In the genomic region with DNA sequence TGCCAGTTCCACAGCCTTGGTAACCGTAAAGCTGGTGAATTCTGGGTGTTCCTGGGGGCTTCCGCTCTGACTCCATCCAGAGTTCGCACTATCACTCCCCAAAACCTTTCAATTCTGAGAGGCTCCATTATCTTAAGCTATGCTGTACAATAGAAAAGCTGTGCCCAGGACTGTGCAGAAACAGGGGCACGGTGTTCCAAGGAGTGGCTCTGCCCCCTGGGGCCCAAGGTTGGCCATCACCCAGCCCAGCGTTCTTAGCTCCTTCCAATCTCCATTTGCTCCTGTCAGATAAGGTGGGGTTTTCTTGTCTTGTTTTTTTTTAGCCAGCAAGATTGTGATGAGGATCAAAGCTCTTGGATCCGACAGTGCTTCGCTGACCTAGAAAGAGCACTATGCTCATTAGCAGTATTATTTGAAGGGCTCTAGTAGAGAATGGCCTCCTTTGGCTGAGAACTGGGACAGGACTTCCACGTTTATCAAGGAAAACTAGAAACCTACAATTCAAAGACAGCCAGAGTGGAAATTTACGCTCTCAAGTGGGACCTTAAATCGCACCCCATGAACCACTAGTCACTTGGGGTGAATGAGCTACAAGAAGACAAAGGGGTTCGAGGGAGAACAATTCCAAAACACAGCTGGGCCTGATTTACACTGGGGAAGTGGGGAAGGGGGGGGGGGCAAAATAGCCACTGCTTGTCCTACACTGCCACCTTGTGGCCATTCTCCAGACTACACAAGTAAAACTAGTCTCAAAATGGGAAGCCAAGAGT, we compare ENCODE assay signal across 10 mouse cellular contexts. TPM values are rescaled to one million over a fixed set of nuclear protein-coding genes. Genes with fewer than 3 reads are reported as not detected.
A peak's percentile ranks its signal among the peaks of the same experiment; 100 is the strongest.
DNase-seq lines count a peak whose midpoint lies in the region; ATAC-seq and TF ChIP-seq lines count a peak whose summit lies in the region.
"Had no signal": no experiment of that assay in that cellular context is flagged by ENCODE, and none has a peak within 500 bp of the region (broad histone marks: within the 10 kb centered on the region; RNA-seq: fewer than 3 reads in every experiment).

No protein-coding gene starts in this region.

- H3K4me3 ChIP-seq in kidney, adult 2 months (ENCODE audit: insufficient read depth, low read depth, low read length), result no peak overlapping the region
- no peak overlapping the region for H3K4me3 ChIP-seq in kidney, embryonic 15.5 days (replicated peaks)
- no peak overlapping the region for H3K4me3 ChIP-seq in ES-E14 (ENCODE audit: insufficient read depth in 1 of 2, low read depth in 1 of 2, low read length in 2 of 2, poor library complexity in 1 of 2, severe bottlenecking in 1 of 2)
- no peak overlapping the region for H3K4me3 ChIP-seq in midbrain, embryonic 13.5 days (replicated peaks)
- H3K4me3 ChIP-seq: embryonic facial prominence, embryonic 12.5 days; lung, embryonic 15.5 days had no signal

- ATAC-seq in kidney, embryonic 15.5 days (replicated peaks; ENCODE audit: low FRiP score), result no peak; the same call in 1 of the 2 replicates
- ATAC-seq in midbrain, embryonic 13.5 days, result peak; percentile 57
- no peak for ATAC-seq in erythroblast, adult 5-6 weeks (replicated peaks; ENCODE audit: low FRiP score, poor library complexity, severe bottlenecking)

- in situ Hi-C loops in ES-E14 (cut with MboI; ENCODE audit: low sequenced_read_pairs in 2 of 2, unreplicated experiment in 2 of 2), result loop anchor here in 1 of 2 experiments (10.0 kb wide), 1 partner anchor 499 kb away; no protein-coding TSS in a partner anchor

- no peak overlapping the region for H3K4me2 ChIP-seq in kidney, embryonic 15.5 days
- H3K4me2 ChIP-seq in midbrain, embryonic 13.5 days (replicated peaks), result no peak overlapping the region
- H3K4me2 ChIP-seq: embryonic facial prominence, embryonic 12.5 days; lung, embryonic 15.5 days had no signal

- H3K9ac ChIP-seq in kidney, embryonic 15.5 days, result no peak overlapping the region
- no peak overlapping the region for H3K9ac ChIP-seq in ES-E14 (ENCODE audit: insufficient read depth, low read depth, low read length, poor library complexity, severe bottlenecking)
- no peak overlapping the region for H3K9ac ChIP-seq in midbrain, embryonic 13.5 days (replicated peaks)
- H3K9ac ChIP-seq: embryonic facial prominence, embryonic 12.5 days; lung, embryonic 15.5 days had no signal

- no peaks in the 10 kb centered on the region for H3K4me1 ChIP-seq in kidney, adult 2 months (ENCODE audit: control insufficient read depth, insufficient read depth, low read length)
- H3K4me1 ChIP-seq in kidney, embryonic 15.5 days, result no peaks in the 10 kb centered on the region
- H3K4me1 ChIP-seq in ES-E14 (ENCODE audit: control insufficient read depth in 2 of 2, insufficient read depth in 2 of 2, low read length in 2 of 2, poor library complexity in 1 of 2), result peaks cover 0 to 6% of the 10 kb centered on the region in 2 experiments; a peak in 1 of 4 replicates
- peaks cover 3% of the 10 kb centered on the region; the same call in 1 of the 2 replicates for H3K4me1 ChIP-seq in midbrain, embryonic 13.5 days (replicated peaks)
- H3K4me1 ChIP-seq: embryonic facial prominence, embryonic 12.5 days; lung, embryonic 15.5 days had no signal

- TF ChIP-seq POLR2A in kidney, adult 2 months (IDR thresholded peaks at IDR 0.05; ENCODE audit: low read depth, low read length), result no peak

- no peaks in the 10 kb centered on the region for H3K9me3 ChIP-seq in kidney, embryonic 15.5 days (replicated peaks)
- no peaks in the 10 kb centered on the region for H3K9me3 ChIP-seq in ES-E14 (ENCODE audit: control insufficient read depth, insufficient read depth, low read depth, low read length)
- H3K9me3 ChIP-seq in midbrain, embryonic 13.5 days, result no peaks in the 10 kb centered on the region
- H3K9me3 ChIP-seq: embryonic facial prominence, embryonic 12.5 days; lung, embryonic 15.5 days had no signal

- no peaks in the 10 kb centered on the region for H3K27me3 ChIP-seq in kidney, adult 2 months (replicated peaks; ENCODE audit: control insufficient read depth, insufficient read depth, low read length)
- no peaks in the 10 kb centered on the region for H3K27me3 ChIP-seq in kidney, embryonic 15.5 days
- no peaks in the 10 kb centered on the region for H3K27me3 ChIP-seq in midbrain, embryonic 13.5 days
- H3K27me3 ChIP-seq: embryonic facial prominence, embryonic 12.5 days; lung, embryonic 15.5 days had no signal

- peak; percentile 58 for TF ChIP-seq CTCF in kidney, adult 2 months (conservative IDR thresholded peaks at IDR 0.05; ENCODE audit: insufficient read depth, insufficient read length, low read depth, low read length)

- H3K36me3 ChIP-seq in kidney, adult 2 months (ENCODE audit: control insufficient read depth, insufficient read depth, low read length), result no peaks in the 10 kb centered on the region
- H3K36me3 ChIP-seq in kidney, embryonic 15.5 days, result no peaks in the 10 kb centered on the region
- no peaks in the 10 kb centered on the region for H3K36me3 ChIP-seq in ES-E14 (ENCODE audit: control insufficient read depth, insufficient read depth, low read length, poor library complexity, severe bottlenecking)
- H3K36me3 ChIP-seq in midbrain, embryonic 13.5 days, result no peaks in the 10 kb centered on the region
- H3K36me3 ChIP-seq: embryonic facial prominence, embryonic 12.5 days; lung, embryonic 15.5 days had no signal

- 52% methylated on average over 11 of the region's 11 CpGs for WGBS in kidney, adult 2 months
- 45% methylated on average over 11 of the region's 11 CpGs for WGBS in kidney, embryonic 15.5 days
- WGBS in midbrain, embryonic 13.5 days, result 48% methylated on average over 11 of the region's 11 CpGs

- no peak overlapping the region for H3K27ac ChIP-seq in kidney, adult 2 months (ENCODE audit: insufficient read depth, low read depth, low read length)
- H3K27ac ChIP-seq in kidney, embryonic 15.5 days, result no peak overlapping the region
- H3K27ac ChIP-seq in ES-E14 (ENCODE audit: insufficient read depth, low read depth, low read length, poor library complexity, severe bottlenecking), result no peak overlapping the region
- H3K27ac ChIP-seq in midbrain, embryonic 13.5 days, result no peak overlapping the region
- H3K27ac ChIP-seq: embryonic facial prominence, embryonic 12.5 days; lung, embryonic 15.5 days had no signal

- peak; percentile 48 for DNase-seq in kidney, adult 2 months
- peak; percentile 49 for DNase-seq in ES-E14 (ENCODE audit: low read depth, low spot score)
- peak; percentile 53 for DNase-seq in cerebellum, adult 9-10 months
- DNase-seq in heart, adult 8-10 months (ENCODE audit: low spot score), result peak; percentile 68
- DNase-seq in layer of hippocampus, postnatal 14 days (ENCODE audit: low spot score in 2 of 2), result peak; percentile 55 to 73

TF ChIP-seq in ES-E14, 5 proteins besides CTCF, POLR2A, EP300 and RAD21:
- TF ChIP-seq ZC3H11A (IDR thresholded peaks at IDR 0.05; ENCODE audit: borderline replicate concordance, low read depth, low read length) (peak; percentile 69; the same call in 1 of the 2 replicates), ZNF384 (IDR thresholded peaks at IDR 0.05; ENCODE audit: low read depth, low read length) (no peak)

RNA-seq across cellular contexts. Expression of a gene that starts 21.2 kb away (rescaled TPM):
- not detected in 2 replicates for polyA plus RNA-seq in kidney, adult 2 months (2012; rRNA removed)
- not detected in 2 replicates for polyA plus RNA-seq in kidney, embryonic 15.5 days (2015; fragmentation: Nextera tagmentation; extraction: Ambion mirVana)
- 0.18 TPM in 1 of 2 replicates, not detected in the other for total RNA-seq in ES-E14 (2012; rRNA removed)
- total RNA-seq in heart, adult 8-10 months (2022), result not detected
- total RNA-seq in layer of hippocampus, postnatal 14 days (2021), result under 1 TPM; 0.36 to 0.65 TPM
- not detected in 2 replicates for polyA plus RNA-seq in midbrain, embryonic 13.5 days (2015; fragmentation: Nextera tagmentation; extraction: Ambion mirVana)
- not detected in 2 replicates for total RNA-seq in erythroblast, adult 5-6 weeks (2015; ENCODE audit: low replicate concordance)
- not detected in 2 replicates for total RNA-seq in erythroblast, adult 5-6 weeks (2017; ENCODE audit: low replicate concordance)
- polyA plus RNA-seq: lung, embryonic 15.5 days had no signal

RNA-seq across cellular contexts. Expression of a gene that starts 34.9 kb away (rescaled TPM):
- polyA plus RNA-seq in kidney, adult 2 months (2012; rRNA removed), result not detected in 2 replicates
- polyA plus RNA-seq in kidney, embryonic 15.5 days (2015; fragmentation: Nextera tagmentation; extraction: Ambion mirVana), result not detected in 2 replicates
- total RNA-seq in ES-E14 (2012; rRNA removed), result not detected in 2 replicates
- total RNA-seq in heart, adult 8-10 months (2022), result not detected
- not detected for total RNA-seq in layer of hippocampus, postnatal 14 days (2021)
- polyA plus RNA-seq in midbrain, embryonic 13.5 days (2015; fragmentation: Nextera tagmentation; extraction: Ambion mirVana), result not detected in 2 replicates
- total RNA-seq in erythroblast, adult 5-6 weeks (2015; ENCODE audit: low replicate concordance), result not detected in 2 replicates
- not detected in 2 replicates for total RNA-seq in erythroblast, adult 5-6 weeks (2017; ENCODE audit: low replicate concordance)
- polyA plus RNA-seq: embryonic facial prominence, embryonic 12.5 days; lung, embryonic 15.5 days had no signal

RNA-seq across cellular contexts. Expression of a gene that starts 35.3 kb away (rescaled TPM):
- polyA plus RNA-seq in kidney, adult 2 months (2012; rRNA removed), result 11.7 and 13.0 TPM in 2 replicates
- 0.87 and 0.94 TPM in 2 replicates for polyA plus RNA-seq in kidney, embryonic 15.5 days (2015; fragmentation: Nextera tagmentation; extraction: Ambion mirVana)
- 1.1 and 1.5 TPM in 2 replicates for total RNA-seq in ES-E14 (2012; rRNA removed)
- 10 to 100 TPM; 11.6 to 17.5 (median 14.8) TPM for total RNA-seq in heart, adult 8-10 months (2022)
- 10 to 100 TPM; 38.0 to 40.8 TPM for total RNA-seq in layer of hippocampus, postnatal 14 days (2021)
- polyA plus RNA-seq in midbrain, embryonic 13.5 days (2015; fragmentation: Nextera tagmentation; extraction: Ambion mirVana), result 0.22 and 0.24 TPM in 2 replicates
- 5.2 and 7.9 TPM in 2 replicates for total RNA-seq in erythroblast, adult 5-6 weeks (2015; ENCODE audit: low replicate concordance)
- total RNA-seq in erythroblast, adult 5-6 weeks (2017; ENCODE audit: low replicate concordance), result 3.7 and 4.2 TPM in 2 replicates
